Mouse (Mus musculus) heart, adult 2 months (tissue): ENCODE data around the gene Fam208a.

Source experiments
- CTCF ChIP-seq: fragments of 200-600 bp; IDR thresholded peaks from 2 replicates; pipeline ENCODE4 v1.8.1; 2022; ENCODE audit warnings: antibody characterized with exemption, mild to moderate bottlenecking, moderate library complexity
- POLR2A ChIP-seq: fragments of 200-500 bp; IDR thresholded peaks from 2 replicates; pipeline ENCODE4 v1.6.1; 2011; ENCODE audit warnings: mild to moderate bottlenecking, low read depth, low read length, control low read depth; ENCODE audit not compliant: insufficient read depth

DNA sequence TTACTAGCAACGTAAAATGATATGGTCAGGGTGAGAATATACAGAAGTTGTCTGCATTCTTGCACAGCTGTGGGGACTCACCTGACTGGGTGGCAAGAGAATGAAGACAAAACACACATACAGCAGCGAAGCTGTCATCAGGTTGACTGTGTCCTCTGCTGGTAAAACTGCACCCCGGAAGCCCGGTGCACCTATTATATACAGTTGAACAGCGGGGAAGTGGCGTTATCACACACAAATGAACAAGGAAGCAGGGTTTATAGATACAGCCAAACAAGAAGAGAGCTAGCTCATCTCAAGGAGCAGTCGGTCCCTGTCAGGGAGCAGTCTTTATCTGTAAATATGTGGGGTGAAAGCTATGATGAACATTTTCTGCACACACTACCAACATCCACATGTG lies 17.1 kb upstream of the Fam208a start:
- TF ChIP-seq POLR2A (no peak), CTCF (no peak)
